Mouse (Mus musculus) spleen, postnatal 10 days (tissue): ENCODE measurements around the gene Il23a.
"Not testable (repeated sequence)": the region's sequence is repeated elsewhere in the genome, so short reads cannot be mapped to it uniquely, and the experiment has no call there.

Source experiments
- DNase-seq, 2 experiments: peaks; one replicate each; pipeline ENCODE4 v3.0.0; 2021 to 2022; ENCODE audit warnings: low spot score in 2 of 2

Il23a gene

DNA sequence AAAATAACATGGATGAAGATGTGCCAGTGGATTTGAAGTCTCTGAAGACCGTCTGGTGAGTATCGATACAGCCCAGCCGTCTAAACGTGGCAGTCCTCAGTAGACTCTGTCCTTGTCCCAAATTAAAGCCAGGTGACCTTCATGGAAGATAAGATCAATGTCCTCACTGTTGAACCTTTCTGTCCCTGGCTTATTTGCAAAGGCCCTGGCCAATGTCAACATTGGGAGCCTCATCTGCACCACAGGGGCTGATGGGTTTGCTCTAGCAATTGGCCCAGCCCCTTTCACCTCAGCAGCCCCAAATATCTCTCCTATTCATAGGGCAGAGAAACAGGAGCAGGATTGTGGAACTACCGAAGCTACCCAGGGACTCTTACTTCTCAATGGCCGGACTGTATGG, 30.2 kb downstream of the Il23a start, which contains the start of gene Apof:
Gene Apof, plus strand, starts transcription at position 301 of the 400 bp plus-strand sequence.
- no peak for DNase-seq

DNA sequence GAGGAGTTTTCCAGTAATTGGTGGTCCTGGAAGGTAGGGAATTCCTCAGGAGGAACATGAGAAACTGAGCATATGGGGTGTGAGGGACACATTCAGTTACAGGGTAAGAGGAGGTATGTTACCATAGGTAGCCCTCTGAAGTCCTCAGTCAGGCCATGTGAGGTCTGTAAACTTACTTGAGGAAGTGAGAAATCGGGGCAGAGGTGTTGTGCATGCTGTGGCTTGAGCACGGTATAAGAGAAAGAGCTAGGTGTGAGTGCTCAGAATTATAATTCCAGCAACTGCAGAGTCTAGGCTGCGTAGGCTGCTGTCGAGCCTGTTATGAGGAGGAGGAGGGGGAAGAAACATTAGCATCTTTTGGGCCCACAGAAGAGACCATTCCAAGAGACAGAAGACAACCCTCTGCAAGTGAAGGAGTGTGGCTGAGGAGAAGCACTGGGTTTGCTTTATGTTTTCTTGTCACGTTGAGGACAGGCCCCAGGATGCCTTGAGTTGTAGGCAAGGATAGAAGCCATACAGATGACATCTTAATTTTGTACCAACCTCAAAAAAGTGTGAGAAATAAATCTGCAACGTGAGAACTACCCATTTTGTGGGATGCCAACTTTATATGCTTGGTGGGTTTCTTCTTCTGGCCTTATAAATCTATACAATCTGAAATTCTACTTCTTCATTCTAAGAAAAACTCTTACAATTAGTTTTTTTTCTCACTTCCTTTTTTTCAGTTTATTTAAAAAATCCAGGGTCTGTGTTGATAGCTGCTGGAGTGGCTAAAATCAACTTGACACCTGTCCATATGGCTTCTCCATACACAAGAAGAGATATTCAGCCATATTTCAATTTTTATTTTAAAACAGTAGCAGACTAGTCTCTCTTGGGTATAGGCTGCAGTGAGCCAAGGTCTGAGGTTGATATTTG, 34.9 kb downstream of the Il23a start:
- no peak for DNase-seq

DNA sequence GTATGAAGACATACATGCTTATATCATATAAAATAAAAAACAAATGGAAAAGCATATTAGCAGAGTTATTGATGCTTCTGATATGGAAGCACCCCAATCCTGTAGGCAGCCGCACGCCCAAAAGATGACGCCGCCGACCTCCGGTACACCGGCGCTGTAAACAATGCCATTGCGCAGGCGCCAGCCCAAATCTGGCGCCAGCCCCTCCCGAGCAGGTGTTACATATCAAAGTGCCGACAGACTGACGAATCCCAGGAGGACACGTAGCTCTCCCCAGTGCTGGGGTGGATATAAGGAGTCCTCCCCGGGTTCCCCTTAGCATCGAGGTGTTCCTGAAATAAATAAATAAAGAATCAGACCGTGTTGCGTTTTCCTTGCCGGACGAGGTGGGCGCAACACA, 36.3 kb downstream of the Il23a start:
- no peak for DNase-seq

DNA sequence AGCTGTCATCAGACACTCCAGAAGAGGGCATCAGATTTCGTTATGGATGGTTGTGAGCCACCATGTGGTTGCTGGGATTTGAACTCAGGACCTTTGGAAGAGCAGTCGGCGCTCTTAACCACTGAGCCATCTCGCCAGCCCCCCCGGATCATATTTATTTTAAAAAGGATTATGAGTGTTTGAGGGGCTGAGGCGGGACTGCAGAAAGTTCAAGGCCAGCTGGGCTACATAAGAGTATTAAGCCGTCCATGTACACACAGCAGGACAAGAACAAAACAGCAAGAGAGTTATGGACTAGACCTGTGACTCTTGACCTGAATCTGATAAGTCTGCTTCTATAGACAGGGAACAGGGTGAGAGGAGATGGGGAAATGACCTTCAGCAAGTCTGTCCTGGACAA, 38.2 kb downstream of the Il23a start:
- DNase-seq = not testable (repeated sequence)

DNA sequence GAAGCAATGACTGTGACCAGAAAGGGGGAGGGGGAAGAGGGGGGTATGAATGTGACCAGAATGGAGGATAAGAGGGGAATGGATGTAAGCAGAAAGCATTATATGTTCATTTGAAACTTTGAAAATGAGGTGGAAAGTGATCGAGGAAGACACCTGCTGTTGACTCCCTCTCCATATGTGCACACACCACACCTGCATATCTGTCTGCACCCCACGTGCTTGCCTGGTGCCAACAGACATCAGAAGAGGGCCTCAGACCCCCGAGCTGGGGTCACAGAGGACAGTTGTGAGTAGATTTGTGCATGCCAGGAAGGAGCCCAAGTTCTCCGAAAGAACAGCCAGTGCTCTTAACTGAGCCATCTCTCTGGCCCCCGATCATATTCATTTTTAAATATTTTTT, 38.6 kb downstream of the Il23a start:
- no peak for DNase-seq

DNA sequence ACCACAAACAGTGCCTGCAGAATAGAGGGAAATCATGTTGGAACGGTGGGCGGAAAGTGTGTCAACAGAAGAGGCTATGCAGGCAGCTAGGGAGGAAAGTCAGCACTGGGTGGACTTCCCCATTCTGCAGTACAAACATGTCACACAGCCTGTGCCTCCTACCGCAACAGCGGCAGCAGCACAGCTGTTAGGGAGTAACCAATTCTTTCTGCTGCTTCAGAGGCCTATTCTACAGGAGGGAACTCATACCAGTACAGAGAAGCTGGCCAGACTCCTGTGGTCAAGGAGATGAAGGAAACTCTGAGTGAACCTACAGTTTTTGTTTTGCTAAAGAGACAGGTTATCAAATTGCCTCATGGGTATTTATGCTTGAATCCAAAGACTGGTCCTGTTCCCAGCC, 39.6 kb downstream of the Il23a start:
- peak in 1 of 2 experiments; percentile 52 for DNase-seq

DNA sequence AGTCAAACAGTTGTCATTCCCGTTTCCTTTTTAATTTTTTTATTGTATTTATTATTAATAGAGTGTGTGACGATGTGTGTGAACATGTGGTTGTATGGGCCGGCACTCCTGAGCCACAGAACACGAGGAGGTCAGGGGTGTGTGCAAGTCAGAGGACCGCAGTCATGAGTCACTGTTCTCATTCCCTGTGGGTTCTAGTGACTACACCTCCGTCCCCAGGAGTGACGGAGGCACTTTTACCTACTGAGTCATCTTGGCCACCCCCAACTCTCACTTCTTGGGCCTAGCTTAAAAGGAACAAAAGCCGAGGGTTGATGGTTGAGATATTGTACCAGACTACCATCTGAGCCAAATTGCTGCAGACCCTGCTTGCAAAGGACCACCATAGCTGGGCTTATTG, 42.2 kb downstream of the Il23a start:
- no peak for DNase-seq

DNA sequence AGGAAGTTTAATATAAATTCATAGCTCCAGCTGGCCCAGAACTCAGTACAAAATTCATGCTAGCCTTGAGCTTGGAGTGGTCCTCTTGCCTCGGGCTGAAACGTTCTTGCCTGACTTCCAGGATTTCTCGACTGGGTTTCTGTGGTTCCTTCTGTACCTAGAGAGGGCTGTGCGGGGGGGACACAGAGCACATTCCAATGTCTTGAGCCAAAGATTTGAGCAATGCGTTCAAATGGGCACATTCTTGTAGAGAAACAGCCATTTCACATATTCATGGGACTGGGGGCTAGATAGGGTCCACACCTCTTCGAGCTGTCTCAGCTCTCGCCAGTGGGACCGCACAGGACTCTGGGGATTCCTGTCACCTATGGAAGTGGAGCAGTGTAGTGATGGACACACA, 42.6 kb downstream of the Il23a start:
- no peak for DNase-seq

DNA sequence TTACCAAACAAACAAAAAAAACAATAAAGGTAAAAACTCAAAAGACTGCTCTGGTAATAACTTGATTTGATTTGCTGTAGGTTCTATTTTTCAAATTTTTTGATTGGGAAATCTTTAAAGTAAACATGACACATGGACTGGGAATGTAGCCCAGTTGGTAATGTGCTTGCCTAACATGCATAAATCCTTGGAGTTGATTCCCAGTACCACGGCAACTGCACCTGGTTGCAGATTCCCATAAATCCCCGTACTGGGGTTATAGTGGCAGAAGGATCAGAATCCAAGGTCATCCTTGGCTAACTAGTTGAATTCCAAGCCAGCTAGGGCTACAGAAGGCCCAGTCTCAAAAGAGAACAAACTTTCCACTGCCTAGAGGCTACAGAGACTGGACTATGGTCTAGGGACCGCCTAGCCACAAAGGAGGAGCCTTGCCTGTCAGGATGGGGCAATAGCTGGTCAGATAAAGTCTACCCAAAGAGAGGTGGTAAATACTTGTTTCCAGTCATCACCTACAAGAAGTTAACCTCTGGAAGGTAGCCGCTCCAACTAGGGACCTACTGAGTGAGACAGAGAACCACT, 44.8 kb downstream of the Il23a start, which contains the start of gene Apon:
Gene Apon, plus strand, starts transcription at position 420 of the 579 bp plus-strand sequence.
- DNase-seq = no peak

DNA sequence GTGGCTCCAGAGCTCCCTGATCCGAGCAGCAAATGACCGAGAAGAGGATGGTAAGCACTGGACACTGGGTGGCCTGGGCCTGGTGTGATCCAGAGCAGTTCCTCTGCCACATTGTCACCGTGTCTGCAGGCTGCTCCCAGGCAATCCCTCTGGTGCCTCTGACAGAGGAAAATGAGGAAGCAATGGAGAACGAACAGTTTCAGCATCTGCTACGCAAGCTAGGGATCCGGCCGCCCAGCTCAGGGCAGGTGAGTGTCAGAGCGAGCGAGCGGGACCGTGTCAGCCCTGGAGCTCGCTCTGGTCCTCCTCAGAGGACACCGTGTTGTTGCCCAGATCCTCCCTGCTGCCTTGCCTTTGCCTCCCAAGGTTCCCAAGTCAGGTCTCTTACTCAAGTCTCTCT, 48.0 kb downstream of the Il23a start:
- DNase-seq = no peak

DNA sequence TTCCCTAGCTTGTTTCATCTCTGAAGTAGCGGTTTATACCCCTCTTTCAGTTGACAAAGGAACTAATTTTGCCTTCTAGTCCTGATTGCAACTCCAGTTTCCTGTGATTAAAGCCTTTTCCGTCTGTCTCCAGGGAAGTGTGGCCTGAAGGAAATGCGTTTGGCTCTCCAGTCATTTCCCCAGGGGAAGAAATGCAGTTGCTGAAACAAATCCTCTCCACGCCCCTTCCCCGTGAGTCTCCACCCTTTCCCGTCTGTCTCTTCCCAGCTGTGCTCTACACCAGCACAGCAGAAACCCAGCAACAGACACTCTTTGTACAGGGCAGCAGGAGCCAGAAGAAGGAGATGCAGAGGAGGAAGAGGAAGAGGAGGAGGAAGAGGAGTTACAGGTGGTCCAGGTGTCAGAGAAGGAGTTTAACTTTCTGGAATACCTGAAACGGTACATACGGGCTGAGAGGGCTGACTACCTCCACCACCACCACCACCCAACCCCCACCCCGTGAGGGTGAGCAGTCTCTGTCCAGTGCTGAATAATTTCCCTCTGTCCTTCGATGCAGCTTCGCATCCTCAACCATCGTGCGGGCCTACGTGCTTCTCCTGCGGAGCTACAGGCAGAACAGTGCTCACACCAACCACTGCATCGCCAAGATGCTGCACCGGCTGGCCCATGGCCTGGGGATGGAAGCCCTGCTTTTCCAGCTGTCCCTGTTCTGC, 51.4 kb downstream of the Il23a start:
- DNase-seq = no peak
